Mouse (Mus musculus) hindbrain, embryonic 14.5 days (tissue): ENCODE data around the gene Large1. TPM values are rescaled to one million over a fixed set of nuclear protein-coding genes. Genes with fewer than 3 reads are reported as not detected.

ENCODE experiments used
- ATAC-seq: fragments of 200-750 bp; cut with Nextera tagmentation; 2 replicates; pipeline ENCODE4 v1.8.0; 2017; ENCODE audit warnings: moderate number of reproducible peaks, mild to moderate bottlenecking, moderate TSS enrichment, moderate library complexity; ENCODE audit not compliant: low FRiP score
- DNase-seq: peaks from one replicate; pipeline ENCODE4 v3.0.0-alpha.2; 2015; ENCODE audit warnings: low spot score
- H3K27ac ChIP-seq: fragments of 300-500 bp; sonication (generic); 2 replicates; pipeline ENCODE4 v1.5.1; 2014; ENCODE audit warnings: mild to moderate bottlenecking, moderate library complexity
- H3K27me3 ChIP-seq: fragments of 300-500 bp; sonication (generic); 2 replicates; pipeline ENCODE4 v1.6.1; 2014; ENCODE audit warnings: mild to moderate bottlenecking, low read length, mixed read lengths; ENCODE audit not compliant: control insufficient read depth, insufficient read depth
- H3K36me3 ChIP-seq: fragments of 300-500 bp; sonication (generic); replicated peaks from 2 replicates; pipeline ENCODE4 v1.6.1; 2014; ENCODE audit not compliant: control insufficient read depth, insufficient read depth
- H3K4me1 ChIP-seq: fragments of 300-500 bp; sonication (generic); replicated peaks from 2 replicates; pipeline ENCODE4 v1.6.1; 2014; ENCODE audit warnings: antibody characterized with exemption, low read length, mixed read lengths; ENCODE audit not compliant: control insufficient read depth, insufficient read depth
- H3K4me2 ChIP-seq: fragments of 300-500 bp; sonication (generic); replicated peaks from 2 replicates; pipeline ENCODE4 v1.6.1; 2014; ENCODE audit warnings: mild to moderate bottlenecking, moderate library complexity
- H3K4me3 ChIP-seq: fragments of 300-500 bp; sonication (generic); replicated peaks from 2 replicates; pipeline ENCODE4 v1.5.1; 2014; ENCODE audit warnings: mild to moderate bottlenecking, low read length
- H3K9ac ChIP-seq: fragments of 300-500 bp; sonication (generic); 2 replicates; pipeline ENCODE4 v1.6.1; 2014
- H3K9me3 ChIP-seq: fragments of 300-500 bp; sonication (generic); 2 replicates; pipeline ENCODE4 v1.6.1; 2016; ENCODE audit warnings: low read length; ENCODE audit not compliant: control insufficient read depth
- WGBS: fragments of 180-500 bp; shearing (Covaris S2); extraction: QIAGEN DNeasy Blood & Tissue Kit; methylation state at CpG from one replicate; pipeline ENCODE4 v1.1.7; 2014; 5-methylcytosine and 5-hydroxymethylcytosine counted together
- polyA plus RNA-seq: library from polyadenylated mRNA; unstranded; fragments of >200 nt; fragmentation: Nextera tagmentation; extraction: Ambion mirVana; gene quantifications from 2 replicates; pipeline ENCODE4 v1.2.1, GENCODE M21; 2014

Gene Large1
- polyA plus RNA-seq, 1 experiment from 2014 or later = 28.0 TPM

- H3K4me3 ChIP-seq = no peak overlapping the region
- no peak overlapping the region for H3K27ac ChIP-seq
- no peak overlapping the region for H3K9ac ChIP-seq
- no peak for DNase-seq
- ATAC-seq = no peak
- no peaks in the 10 kb centered on the region for H3K27me3 ChIP-seq
- no peaks in the 10 kb centered on the region for H3K36me3 ChIP-seq
- WGBS = 100% methylated on average over 1 of the region's 1 CpGs
- no peaks in the 10 kb centered on the region for H3K4me1 ChIP-seq
- H3K4me2 ChIP-seq = no peak overlapping the region
- H3K9me3 ChIP-seq = no peaks in the 10 kb centered on the region
Observed at GRCm38 (mm10) chr8:73310471-73310870, 42.9 kb downstream of the Large1 start.

GRCm38 (mm10) chr8:73310036-73310435 lies 43.3 kb downstream of the Large1 start:
- H3K27me3 ChIP-seq = no peaks in the 10 kb centered on the region
- H3K4me2 ChIP-seq = no peak overlapping the region
- H3K4me1 ChIP-seq = no peaks in the 10 kb centered on the region
- no peaks in the 10 kb centered on the region for H3K36me3 ChIP-seq
- no peak overlapping the region for H3K4me3 ChIP-seq
- DNase-seq (no peak), ATAC-seq (no peak)
- no peak overlapping the region for H3K9ac ChIP-seq
- H3K27ac ChIP-seq = no peak overlapping the region
- no peaks in the 10 kb centered on the region for H3K9me3 ChIP-seq

- no peaks in the 10 kb centered on the region for H3K27me3 ChIP-seq
- H3K27ac ChIP-seq = no peak overlapping the region
- no peak overlapping the region for H3K4me2 ChIP-seq
- no peak overlapping the region for H3K9ac ChIP-seq
- H3K9me3 ChIP-seq = no peaks in the 10 kb centered on the region
- H3K4me1 ChIP-seq = no peaks in the 10 kb centered on the region
- no peak for ATAC-seq
- H3K4me3 ChIP-seq = no peak overlapping the region
- H3K36me3 ChIP-seq = no peaks in the 10 kb centered on the region
- 58% methylated on average over 4 of the region's 4 CpGs for WGBS
- DNase-seq = no peak
Observed at GRCm38 (mm10) chr8:73303907-73304306, 49.4 kb downstream of the Large1 start.

- no peak overlapping the region for H3K9ac ChIP-seq
- WGBS = 93% methylated on average over 3 of the region's 3 CpGs
- no peak overlapping the region for H3K4me2 ChIP-seq
- H3K4me3 ChIP-seq = no peak overlapping the region
- DNase-seq (no peak), ATAC-seq (no peak)
- no peak overlapping the region for H3K27ac ChIP-seq
- no peaks in the 10 kb centered on the region for H3K27me3 ChIP-seq
- no peaks in the 10 kb centered on the region for H3K9me3 ChIP-seq
- no peaks in the 10 kb centered on the region for H3K36me3 ChIP-seq
- H3K4me1 ChIP-seq = no peaks in the 10 kb centered on the region
Observed at GRCm38 (mm10) chr8:73302947-73303346, 50.4 kb downstream of the Large1 start.

- Histone ChIP-seq H3K27ac (no peak overlapping the region), H3K4me1 (no peaks in the 10 kb centered on the region), H3K9me3 (no peaks in the 10 kb centered on the region), H3K9ac (no peak overlapping the region), H3K4me3 (no peak overlapping the region), H3K36me3 (no peaks in the 10 kb centered on the region), H3K27me3 (no peaks in the 10 kb centered on the region), H3K4me2 (no peak overlapping the region)
- ATAC-seq (no peak), DNase-seq (no peak)
Observed at GRCm38 (mm10) chr8:73295531-73295930, 57.8 kb downstream of the Large1 start.

GRCm38 (mm10) chr8:73293655-73294054 lies 59.7 kb downstream of the Large1 start:
- Histone ChIP-seq H3K36me3 (no peaks in the 10 kb centered on the region), H3K9ac (no peak overlapping the region), H3K9me3 (no peaks in the 10 kb centered on the region), H3K4me1 (no peaks in the 10 kb centered on the region), H3K4me2 (no peak overlapping the region), H3K27me3 (no peaks in the 10 kb centered on the region), H3K4me3 (no peak overlapping the region), H3K27ac (no peak overlapping the region)
- 93% methylated on average over 2 of the region's 2 CpGs for WGBS
- ATAC-seq = no peak
- no peak for DNase-seq

GRCm38 (mm10) chr8:73291630-73292029 lies 61.7 kb downstream of the Large1 start:
- H3K4me2 ChIP-seq = no peak overlapping the region
- no peak for DNase-seq
- no peak for ATAC-seq
- H3K27ac ChIP-seq = no peak overlapping the region
- H3K4me3 ChIP-seq = no peak overlapping the region
- H3K36me3 ChIP-seq = no peaks in the 10 kb centered on the region
- H3K9ac ChIP-seq = no peak overlapping the region
- 85% methylated on average over 2 of the region's 2 CpGs for WGBS
- no peaks in the 10 kb centered on the region for H3K27me3 ChIP-seq
- 0 out of 2 replicates have a peak, but pooled peaks cover 5% of the 10 kb centered on the region for H3K4me1 ChIP-seq
- H3K9me3 ChIP-seq = no peaks in the 10 kb centered on the region

- DNase-seq (no peak), ATAC-seq (no peak)
- H3K36me3 ChIP-seq = no peaks in the 10 kb centered on the region
- no peak overlapping the region for H3K4me3 ChIP-seq
- H3K9me3 ChIP-seq = no peaks in the 10 kb centered on the region
- H3K27me3 ChIP-seq = no peaks in the 10 kb centered on the region
- no peak overlapping the region for H3K9ac ChIP-seq
- H3K4me1 ChIP-seq = 0 out of 2 replicates have a peak, but pooled peaks cover 5% of the 10 kb centered on the region
- 80% methylated on average over 2 of the region's 2 CpGs for WGBS
- no peak overlapping the region for H3K4me2 ChIP-seq
- no peak overlapping the region for H3K27ac ChIP-seq
Observed at GRCm38 (mm10) chr8:73290636-73291035, 62.7 kb downstream of the Large1 start.

- H3K27ac ChIP-seq = no peak overlapping the region
- H3K27me3 ChIP-seq = no peaks in the 10 kb centered on the region
- H3K4me1 ChIP-seq = 0 out of 2 replicates have a peak, but pooled peaks cover 5% of the 10 kb centered on the region
- no peak for ATAC-seq
- DNase-seq = no peak
- 83% methylated on average over 2 of the region's 2 CpGs for WGBS
- no peak overlapping the region for H3K4me3 ChIP-seq
- H3K4me2 ChIP-seq = no peak overlapping the region
- no peaks in the 10 kb centered on the region for H3K9me3 ChIP-seq
- no peak overlapping the region for H3K9ac ChIP-seq
- H3K36me3 ChIP-seq = no peaks in the 10 kb centered on the region
Observed at GRCm38 (mm10) chr8:73289831-73290230, 63.5 kb downstream of the Large1 start.

GRCm38 (mm10) chr8:73281996-73282395 lies 71.3 kb downstream of the Large1 start:
- Histone ChIP-seq H3K4me1 (no peaks in the 10 kb centered on the region), H3K27me3 (no peaks in the 10 kb centered on the region), H3K9ac (no peak overlapping the region), H3K4me2 (no peak overlapping the region), H3K36me3 (no peaks in the 10 kb centered on the region), H3K4me3 (no peak overlapping the region), H3K9me3 (no peaks in the 10 kb centered on the region), H3K27ac (no peak overlapping the region)
- WGBS = 82% methylated on average over 4 of the region's 4 CpGs
- ATAC-seq (peak; percentile 44; the same call in 1 of the 2 replicates), DNase-seq (no peak)
